Mouse (Mus musculus): ENCODE measurements at regions not wholly inside any gene's neighbourhood (a gene's known extent, or its start where the extent isn't known, plus 50 kb on each side); places are given as distances from the start of the nearest gene placed in this dataset.

GRCm38 (mm10) chr12:16381026-16381425 is 229.7 kb downstream of the Lpin1 start:
- Histone ChIP-seq H3K36me3 (replicated peaks; ENCODE audit: insufficient read depth, low read length) (no peaks in the 10 kb centered on the region), H3K4me3 (ENCODE audit: low read depth, low read length) (no peak overlapping the region), H3K4me1 (ENCODE audit: insufficient read depth) (no peaks in the 10 kb centered on the region), H3K4me2 (ENCODE audit: low read depth, low read length) (no peak overlapping the region), H3K27ac (ENCODE audit: low read depth) (no peak overlapping the region), H3K9me3 (ENCODE audit: low read length) (no peaks in the 10 kb centered on the region), H3K27me3 (ENCODE audit: insufficient read depth, low read length) (no peaks in the 10 kb centered on the region), H3K9ac (replicated peaks) (no peak overlapping the region)
- ATAC-seq (no peak), DNase-seq (no peak)
- no peak for TF ChIP-seq EP300 (IDR thresholded peaks at IDR 0.05; ENCODE audit: low read depth)
- no peak for TF ChIP-seq CTCF (IDR thresholded peaks at IDR 0.05; ENCODE audit: low read depth)
- WGBS (ENCODE audit: insufficient replicate concordance), result 65% methylated on average over 4 of the region's 4 CpGs

GRCm38 (mm10) chr12:16380346-16380745 is 230.4 kb downstream of the Lpin1 start:
- TF ChIP-seq EP300 (IDR thresholded peaks at IDR 0.05; ENCODE audit: low read depth) (no peak), CTCF (IDR thresholded peaks at IDR 0.05; ENCODE audit: low read depth) (no peak)
- no peak for ATAC-seq
- no peak for DNase-seq
- WGBS (ENCODE audit: insufficient replicate concordance), result 55% methylated on average over 2 of the region's 2 CpGs
- Histone ChIP-seq H3K9me3 (ENCODE audit: low read length) (no peaks in the 10 kb centered on the region), H3K4me2 (ENCODE audit: low read depth, low read length) (no peak overlapping the region), H3K27ac (ENCODE audit: low read depth) (no peak overlapping the region), H3K9ac (replicated peaks) (no peak overlapping the region), H3K27me3 (ENCODE audit: insufficient read depth, low read length) (no peaks in the 10 kb centered on the region), H3K36me3 (replicated peaks; ENCODE audit: insufficient read depth, low read length) (no peaks in the 10 kb centered on the region), H3K4me3 (ENCODE audit: low read depth, low read length) (no peak overlapping the region), H3K4me1 (ENCODE audit: insufficient read depth) (no peaks in the 10 kb centered on the region)

GRCm38 (mm10) chr12:16379415-16379814 is 231.4 kb downstream of the Lpin1 start:
- no peak overlapping the region for H3K4me2 ChIP-seq (ENCODE audit: low read depth, low read length)
- no peak overlapping the region for H3K4me3 ChIP-seq (ENCODE audit: low read depth, low read length)
- no peaks in the 10 kb centered on the region for H3K9me3 ChIP-seq (ENCODE audit: low read length)
- H3K4me1 ChIP-seq (ENCODE audit: insufficient read depth), result no peaks in the 10 kb centered on the region
- no peak overlapping the region for H3K9ac ChIP-seq (replicated peaks)
- WGBS (ENCODE audit: insufficient replicate concordance), result 75% methylated on average over 2 of the region's 2 CpGs
- DNase-seq (no peak), ATAC-seq (no peak)
- no peaks in the 10 kb centered on the region for H3K27me3 ChIP-seq (ENCODE audit: insufficient read depth, low read length)
- no peak overlapping the region for H3K27ac ChIP-seq (ENCODE audit: low read depth)
- no peaks in the 10 kb centered on the region for H3K36me3 ChIP-seq (replicated peaks; ENCODE audit: insufficient read depth, low read length)
- TF ChIP-seq EP300 (IDR thresholded peaks at IDR 0.05; ENCODE audit: low read depth) (no peak), CTCF (IDR thresholded peaks at IDR 0.05; ENCODE audit: low read depth) (no peak)

GRCm38 (mm10) chr12:16378501-16378900 is 232.3 kb downstream of the Lpin1 start:
- ATAC-seq (no peak), DNase-seq (no peak)
- Histone ChIP-seq H3K4me1 (ENCODE audit: insufficient read depth) (no peaks in the 10 kb centered on the region), H3K27me3 (ENCODE audit: insufficient read depth, low read length) (no peaks in the 10 kb centered on the region), H3K4me3 (ENCODE audit: low read depth, low read length) (no peak overlapping the region), H3K36me3 (replicated peaks; ENCODE audit: insufficient read depth, low read length) (no peaks in the 10 kb centered on the region), H3K4me2 (ENCODE audit: low read depth, low read length) (no peak overlapping the region), H3K9ac (replicated peaks) (no peak overlapping the region), H3K9me3 (ENCODE audit: low read length) (no peaks in the 10 kb centered on the region), H3K27ac (ENCODE audit: low read depth) (no peak overlapping the region)
- TF ChIP-seq CTCF (IDR thresholded peaks at IDR 0.05; ENCODE audit: low read depth), result no peak
- no peak for TF ChIP-seq EP300 (IDR thresholded peaks at IDR 0.05; ENCODE audit: low read depth)
- WGBS (ENCODE audit: insufficient replicate concordance), result 68% methylated on average over 3 of the region's 3 CpGs

- Histone ChIP-seq H3K4me2 (ENCODE audit: low read depth, low read length) (no peak overlapping the region), H3K27me3 (ENCODE audit: insufficient read depth, low read length) (no peaks in the 10 kb centered on the region), H3K27ac (ENCODE audit: low read depth) (no peak overlapping the region), H3K9me3 (ENCODE audit: low read length) (no peaks in the 10 kb centered on the region), H3K9ac (replicated peaks) (no peak overlapping the region), H3K36me3 (replicated peaks; ENCODE audit: insufficient read depth, low read length) (no peaks in the 10 kb centered on the region), H3K4me3 (ENCODE audit: low read depth, low read length) (no peak overlapping the region), H3K4me1 (ENCODE audit: insufficient read depth) (no peaks in the 10 kb centered on the region)
- 69% methylated on average over 4 of the region's 4 CpGs for WGBS (ENCODE audit: insufficient replicate concordance)
- ATAC-seq (no peak), DNase-seq (no peak)
- TF ChIP-seq CTCF (IDR thresholded peaks at IDR 0.05; ENCODE audit: low read depth) (no peak), EP300 (IDR thresholded peaks at IDR 0.05; ENCODE audit: low read depth) (no peak)
These were observed 236.3 kb downstream of the Lpin1 start for GRCm38 (mm10) chr12:16374331-16374996.

GRCm38 (mm10) chr12:16370061-16370460 is 240.7 kb downstream of the Lpin1 start:
- Histone ChIP-seq H3K9ac (replicated peaks) (no peak overlapping the region), H3K36me3 (replicated peaks; ENCODE audit: insufficient read depth, low read length) (no peaks in the 10 kb centered on the region), H3K4me2 (ENCODE audit: low read depth, low read length) (no peak overlapping the region), H3K4me3 (ENCODE audit: low read depth, low read length) (no peak overlapping the region), H3K9me3 (ENCODE audit: low read length) (no peaks in the 10 kb centered on the region), H3K27me3 (ENCODE audit: insufficient read depth, low read length) (no peaks in the 10 kb centered on the region), H3K27ac (ENCODE audit: low read depth) (no peak overlapping the region), H3K4me1 (ENCODE audit: insufficient read depth) (no peaks in the 10 kb centered on the region)
- ATAC-seq (no peak), DNase-seq (no peak)
- TF ChIP-seq EP300 (IDR thresholded peaks at IDR 0.05; ENCODE audit: low read depth) (no peak), CTCF (IDR thresholded peaks at IDR 0.05; ENCODE audit: low read depth) (no peak)
- 65% methylated on average over 7 of the region's 7 CpGs for WGBS (ENCODE audit: insufficient replicate concordance)

GRCm38 (mm10) chr12:16362341-16362740 is 248.4 kb downstream of the Lpin1 start:
- no peaks in the 10 kb centered on the region for H3K4me1 ChIP-seq (ENCODE audit: insufficient read depth)
- ATAC-seq (no peak), DNase-seq (no peak)
- H3K27ac ChIP-seq (ENCODE audit: low read depth), result no peak overlapping the region
- no peak overlapping the region for H3K9ac ChIP-seq (replicated peaks)
- H3K36me3 ChIP-seq (replicated peaks; ENCODE audit: insufficient read depth, low read length), result no peaks in the 10 kb centered on the region
- H3K4me2 ChIP-seq (ENCODE audit: low read depth, low read length), result no peak overlapping the region
- no peaks in the 10 kb centered on the region for H3K27me3 ChIP-seq (ENCODE audit: insufficient read depth, low read length)
- TF ChIP-seq EP300 (IDR thresholded peaks at IDR 0.05; ENCODE audit: low read depth) (no peak), CTCF (IDR thresholded peaks at IDR 0.05; ENCODE audit: low read depth) (no peak)
- peaks cover 4% of the 10 kb centered on the region; the same call in 1 of the 2 replicates for H3K9me3 ChIP-seq (ENCODE audit: low read length)
- H3K4me3 ChIP-seq (ENCODE audit: low read depth, low read length), result no peak overlapping the region
